Mouse (Mus musculus): ENCODE results near the gene Ifnk. TPM values are rescaled to one million over a fixed set of nuclear protein-coding genes. Genes with fewer than 3 reads are reported as not detected.

Ifnk gene
- total and polyA plus RNA-seq, 3 experiments, result not detected

GRCm38 (mm10) chr4:35133411-35133810, 18.4 kb upstream of the Ifnk start:
- no peak for DNase-seq (ENCODE audit: low spot score)
- Histone ChIP-seq H3K27me3 (ENCODE audit: insufficient read depth, low read length) (no peaks in the 10 kb centered on the region), H3K9me3 (replicated peaks) (no peaks in the 10 kb centered on the region), H3K4me3 (ENCODE audit: low read depth, low read length) (no peak overlapping the region), H3K4me1 (ENCODE audit: insufficient read depth, low read depth, low read length) (no peaks in the 10 kb centered on the region), H3K36me3 (replicated peaks) (no peaks in the 10 kb centered on the region)
- TF ChIP-seq CTCF (IDR thresholded peaks at IDR 0.05; ENCODE audit: low read depth, low read length), result no peak
- no peak for TF ChIP-seq TAL1 (conservative IDR thresholded peaks at IDR 0.05; ENCODE audit: low read depth, low read length)
- TF ChIP-seq GATA2 (IDR thresholded peaks at IDR 0.05; ENCODE audit: borderline replicate concordance, low read depth, low read length), result no peak
- TF ChIP-seq POLR2AphosphoS5 (IDR thresholded peaks at IDR 0.05; ENCODE audit: insufficient replicate concordance, low read depth, low read length), result no peak
- no peak for TF ChIP-seq GATA1 (IDR thresholded peaks at IDR 0.05; ENCODE audit: borderline replicate concordance, low read length)
- no peak for ATAC-seq (ENCODE audit: extremely low read depth, insufficient number of reproducible peaks, low FRiP score, poor library complexity, severe bottlenecking)

GRCm38 (mm10) chr4:35134846-35135611, 16.8 kb upstream of the Ifnk start:
- no peak for ATAC-seq (ENCODE audit: extremely low read depth, insufficient number of reproducible peaks, low FRiP score, poor library complexity, severe bottlenecking)

DNA sequence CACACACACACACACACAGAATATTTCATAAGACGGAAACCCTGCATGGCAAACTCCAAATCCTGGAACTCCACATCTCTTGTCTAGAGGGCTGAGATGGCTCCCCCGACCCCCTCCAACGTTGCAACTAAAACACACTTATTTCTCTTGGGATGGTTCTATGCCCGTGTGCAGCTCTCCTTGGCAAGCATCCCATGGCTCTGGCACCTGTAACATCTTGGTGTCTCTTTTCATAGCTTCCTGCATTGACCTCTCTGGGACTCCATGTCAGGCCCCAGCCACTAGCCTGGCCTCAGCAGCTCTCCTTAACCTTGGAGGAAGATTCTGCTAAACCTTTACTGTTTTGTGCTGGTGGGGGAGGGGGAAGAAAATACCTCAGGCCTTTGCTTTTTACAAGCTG, 16.1 kb upstream of the Ifnk start:
- no peak for TF ChIP-seq TAL1 (conservative IDR thresholded peaks at IDR 0.05; ENCODE audit: low read depth, low read length)
- TF ChIP-seq CTCF (IDR thresholded peaks at IDR 0.05; ENCODE audit: low read depth, low read length), result no peak
- no peak for TF ChIP-seq POLR2AphosphoS5 (IDR thresholded peaks at IDR 0.05; ENCODE audit: insufficient replicate concordance, low read depth, low read length)
- Histone ChIP-seq H3K36me3 (replicated peaks) (no peaks in the 10 kb centered on the region), H3K4me1 (ENCODE audit: insufficient read depth, low read depth, low read length) (no peaks in the 10 kb centered on the region), H3K9me3 (replicated peaks) (no peaks in the 10 kb centered on the region), H3K4me3 (ENCODE audit: low read depth, low read length) (no peak overlapping the region), H3K27me3 (ENCODE audit: insufficient read depth, low read length) (0 out of 2 replicates have a peak, but pooled peaks cover 4% of the 10 kb centered on the region)
- DNase-seq (ENCODE audit: low spot score) (no peak), ATAC-seq (ENCODE audit: extremely low read depth, insufficient number of reproducible peaks, low FRiP score, poor library complexity, severe bottlenecking) (no peak)

More at GRCm38 (mm10) chr4:35134846-35135611, 16.8 kb upstream of the Ifnk start:
- no peak for TF ChIP-seq TAL1 (conservative IDR thresholded peaks at IDR 0.05; ENCODE audit: low read depth, low read length)
- TF ChIP-seq GATA1 (IDR thresholded peaks at IDR 0.05; ENCODE audit: borderline replicate concordance, low read length), result no peak
- TF ChIP-seq GATA2 (IDR thresholded peaks at IDR 0.05; ENCODE audit: borderline replicate concordance, low read depth, low read length), result no peak
- TF ChIP-seq CTCF (IDR thresholded peaks at IDR 0.05; ENCODE audit: low read depth, low read length), result no peak
- TF ChIP-seq POLR2AphosphoS5 (IDR thresholded peaks at IDR 0.05; ENCODE audit: insufficient replicate concordance, low read depth, low read length), result no peak
- Histone ChIP-seq H3K27me3 (ENCODE audit: insufficient read depth, low read length) (0 out of 2 replicates have a peak, but pooled peaks cover under 1% of the 10 kb centered on the region), H3K4me3 (ENCODE audit: low read depth, low read length) (no peak overlapping the region), H3K4me1 (ENCODE audit: insufficient read depth, low read depth, low read length) (no peaks in the 10 kb centered on the region), H3K36me3 (replicated peaks) (no peaks in the 10 kb centered on the region), H3K9me3 (replicated peaks) (no peaks in the 10 kb centered on the region)
- no peak for DNase-seq (ENCODE audit: low spot score)

DNA sequence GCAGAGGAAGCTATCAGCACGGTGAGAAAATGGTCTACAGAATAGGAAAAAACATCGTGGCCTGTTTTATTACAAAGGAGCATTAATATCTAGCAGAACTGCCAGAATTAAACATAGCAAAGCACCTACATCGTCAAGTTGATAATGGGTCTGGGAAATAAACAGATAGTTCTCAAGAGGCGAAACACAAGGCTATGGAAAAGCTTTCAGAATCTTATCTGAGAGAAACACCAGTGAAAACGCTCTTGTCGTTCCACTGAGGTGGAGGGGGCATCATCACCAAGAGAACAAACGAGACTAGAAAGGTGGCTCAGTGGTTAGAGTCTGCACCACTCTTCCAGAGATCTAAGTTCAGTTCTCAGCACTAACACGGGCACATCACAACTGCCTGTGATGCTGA, 14.9 kb upstream of the Ifnk start:
- H3K36me3 ChIP-seq (replicated peaks), result no peaks in the 10 kb centered on the region
- DNase-seq (ENCODE audit: low spot score) (no peak), ATAC-seq (ENCODE audit: extremely low read depth, insufficient number of reproducible peaks, low FRiP score, poor library complexity, severe bottlenecking) (no peak)
- H3K27me3 ChIP-seq (ENCODE audit: insufficient read depth, low read length), result 0 out of 2 replicates have a peak, but pooled peaks cover 4% of the 10 kb centered on the region
- H3K4me1 ChIP-seq (ENCODE audit: insufficient read depth, low read depth, low read length), result no peaks in the 10 kb centered on the region
- TF ChIP-seq GATA1 (IDR thresholded peaks at IDR 0.05; ENCODE audit: borderline replicate concordance, low read length), result no peak
- TF ChIP-seq TAL1 (conservative IDR thresholded peaks at IDR 0.05; ENCODE audit: low read depth, low read length), result no peak
- no peak for TF ChIP-seq CTCF (IDR thresholded peaks at IDR 0.05; ENCODE audit: low read depth, low read length)
- TF ChIP-seq POLR2AphosphoS5 (IDR thresholded peaks at IDR 0.05; ENCODE audit: insufficient replicate concordance, low read depth, low read length), result no peak
- TF ChIP-seq GATA2 (IDR thresholded peaks at IDR 0.05; ENCODE audit: borderline replicate concordance, low read depth, low read length), result no peak
- no peaks in the 10 kb centered on the region for H3K9me3 ChIP-seq (replicated peaks)
- H3K4me3 ChIP-seq (ENCODE audit: low read depth, low read length), result no peak overlapping the region

DNA sequence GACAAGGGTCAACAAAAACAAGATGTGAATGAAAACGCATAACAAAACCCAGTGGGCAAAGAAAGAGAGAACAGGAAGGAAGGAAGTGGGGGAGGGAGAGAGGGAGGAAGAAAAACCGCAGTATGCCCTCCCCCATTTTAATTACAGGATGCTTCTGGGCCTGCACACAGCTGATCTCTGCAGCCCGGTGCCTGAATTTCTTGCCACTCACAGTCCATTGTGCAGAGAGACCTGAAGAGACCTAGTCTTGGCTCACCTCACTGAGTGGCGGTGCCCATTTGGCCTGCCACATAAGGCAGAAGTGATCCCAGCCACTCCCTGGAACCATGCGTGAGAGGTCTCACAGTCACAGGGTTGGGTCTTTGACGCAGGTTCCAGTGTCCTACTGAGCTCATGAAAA, 13.8 kb upstream of the Ifnk start:
- H3K27me3 ChIP-seq (ENCODE audit: insufficient read depth, low read length), result 0 out of 2 replicates have a peak, but pooled peaks cover 4% of the 10 kb centered on the region
- H3K4me3 ChIP-seq (ENCODE audit: low read depth, low read length), result no peak overlapping the region
- ATAC-seq (ENCODE audit: extremely low read depth, insufficient number of reproducible peaks, low FRiP score, poor library complexity, severe bottlenecking) (no peak), DNase-seq (ENCODE audit: low spot score) (no peak)
- no peaks in the 10 kb centered on the region for H3K4me1 ChIP-seq (ENCODE audit: insufficient read depth, low read depth, low read length)
- no peaks in the 10 kb centered on the region for H3K36me3 ChIP-seq (replicated peaks)
- H3K9me3 ChIP-seq (replicated peaks), result no peaks in the 10 kb centered on the region
- no peak for TF ChIP-seq GATA1 (IDR thresholded peaks at IDR 0.05; ENCODE audit: borderline replicate concordance, low read length)
- no peak for TF ChIP-seq TAL1 (conservative IDR thresholded peaks at IDR 0.05; ENCODE audit: low read depth, low read length)
- no peak for TF ChIP-seq GATA2 (IDR thresholded peaks at IDR 0.05; ENCODE audit: borderline replicate concordance, low read depth, low read length)
- no peak for TF ChIP-seq POLR2AphosphoS5 (IDR thresholded peaks at IDR 0.05; ENCODE audit: insufficient replicate concordance, low read depth, low read length)
- TF ChIP-seq CTCF (IDR thresholded peaks at IDR 0.05; ENCODE audit: low read depth, low read length), result no peak

DNA sequence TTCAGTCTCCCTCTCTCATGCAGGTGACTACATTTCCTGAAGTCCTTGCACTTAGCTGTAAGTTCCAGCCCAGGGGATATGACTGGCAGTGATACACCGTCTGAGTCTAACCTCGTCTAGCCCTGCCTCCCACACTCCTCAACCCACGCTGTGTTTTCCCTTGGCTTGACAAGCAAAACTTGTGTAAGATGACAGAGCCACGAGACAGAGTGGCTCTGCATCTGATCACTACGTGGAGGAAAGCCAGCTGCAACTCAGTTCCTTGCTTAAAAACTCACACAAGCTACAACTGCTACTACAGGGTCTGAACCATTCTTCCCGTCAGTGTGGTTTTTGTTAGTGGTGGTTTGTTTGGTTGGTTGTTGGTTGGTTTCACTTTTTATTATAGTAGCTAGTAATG, 11.5 kb upstream of the Ifnk start:
- H3K36me3 ChIP-seq (replicated peaks), result no peaks in the 10 kb centered on the region
- no peak for TF ChIP-seq GATA1 (IDR thresholded peaks at IDR 0.05; ENCODE audit: borderline replicate concordance, low read length)
- TF ChIP-seq CTCF (IDR thresholded peaks at IDR 0.05; ENCODE audit: low read depth, low read length), result no peak
- no peak for TF ChIP-seq POLR2AphosphoS5 (IDR thresholded peaks at IDR 0.05; ENCODE audit: insufficient replicate concordance, low read depth, low read length)
- TF ChIP-seq TAL1 (conservative IDR thresholded peaks at IDR 0.05; ENCODE audit: low read depth, low read length), result no peak
- TF ChIP-seq GATA2 (IDR thresholded peaks at IDR 0.05; ENCODE audit: borderline replicate concordance, low read depth, low read length), result no peak
- H3K4me3 ChIP-seq (ENCODE audit: low read depth, low read length), result no peak overlapping the region
- 0 out of 2 replicates have a peak, but pooled peaks cover 4% of the 10 kb centered on the region for H3K27me3 ChIP-seq (ENCODE audit: insufficient read depth, low read length)
- no peaks in the 10 kb centered on the region for H3K9me3 ChIP-seq (replicated peaks)
- ATAC-seq (ENCODE audit: extremely low read depth, insufficient number of reproducible peaks, low FRiP score, poor library complexity, severe bottlenecking) (no peak), DNase-seq (ENCODE audit: low spot score) (no peak)
- H3K4me1 ChIP-seq (ENCODE audit: insufficient read depth, low read depth, low read length), result no peaks in the 10 kb centered on the region
